Mouse (Mus musculus): ENCODE results near the gene Klk10. TPM values are rescaled to one million over a fixed set of nuclear protein-coding genes. Genes with fewer than 3 reads are reported as not detected.

The Klk10 gene
- polyA plus RNA-seq, 1 experiment = not detected

DNA sequence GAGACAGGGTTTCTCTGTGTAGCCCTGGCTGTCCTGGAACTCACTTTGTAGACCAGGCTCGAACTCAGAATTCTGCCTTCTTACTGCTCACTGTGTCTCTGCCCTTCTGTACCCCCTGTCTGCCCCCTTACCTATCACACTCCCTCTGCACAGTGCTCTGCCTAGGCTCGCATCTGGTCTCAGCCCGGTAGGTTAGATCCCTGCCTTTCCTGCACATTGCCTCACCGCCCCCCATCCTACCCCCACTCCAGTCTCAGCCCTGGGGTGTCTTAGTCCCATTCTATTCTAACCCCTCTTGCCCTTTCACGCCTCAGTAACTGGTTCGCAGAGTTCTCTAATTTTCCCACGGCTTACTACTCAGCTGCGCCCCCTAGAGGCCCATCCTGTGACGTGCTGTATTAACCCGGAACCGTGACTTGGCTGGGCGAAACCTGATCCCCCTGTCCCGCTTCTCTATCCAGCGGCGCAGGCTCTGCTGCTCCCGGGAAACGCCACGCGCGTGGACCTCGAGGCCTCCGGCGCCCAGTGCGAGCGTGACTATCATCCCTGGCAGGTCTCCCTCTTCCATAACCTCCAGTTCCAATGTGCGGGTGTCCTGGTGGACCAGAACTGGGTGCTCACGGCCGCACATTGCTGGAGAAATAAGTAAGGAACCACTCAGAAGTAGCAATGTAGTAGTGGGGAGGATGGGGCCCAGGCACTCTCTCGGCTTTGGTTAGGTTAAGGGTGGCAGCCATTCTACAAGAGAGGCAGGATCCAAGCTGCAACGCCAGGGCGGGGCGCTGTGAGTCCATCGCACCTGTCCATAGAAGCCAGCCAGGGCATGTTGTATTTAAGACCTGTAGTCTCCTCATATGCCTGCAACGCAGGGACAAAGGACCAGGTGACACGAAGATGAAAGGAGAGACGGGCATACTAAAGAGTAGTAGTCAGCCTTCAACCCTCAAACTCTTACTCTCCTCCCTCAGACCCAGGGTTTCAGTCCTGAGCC, 1.7 kb downstream of the Klk10 start:
- no peak for TF ChIP-seq GATA1 (IDR thresholded peaks at IDR 0.05; ENCODE audit: low read length)

DNA sequence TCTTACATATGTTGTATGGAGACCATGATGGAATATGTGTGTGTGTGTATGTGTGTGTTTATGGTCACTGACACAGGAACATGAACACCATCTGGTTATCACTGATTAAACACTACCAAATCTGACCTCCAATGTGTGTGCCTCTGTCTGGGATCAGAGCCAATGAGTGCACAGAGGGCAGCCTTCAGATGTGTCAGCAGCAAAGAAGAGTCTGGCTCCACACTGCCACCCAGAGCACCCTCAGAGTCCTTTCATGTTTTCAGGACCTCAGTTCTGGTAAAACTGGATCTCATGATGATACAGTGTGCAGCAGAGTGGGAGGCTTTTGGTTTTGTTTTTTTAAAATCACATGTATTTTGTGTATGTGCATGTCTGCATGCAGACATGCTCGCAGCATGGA, 4.5 kb downstream of the Klk10 start:
- no peak for TF ChIP-seq GATA1 (IDR thresholded peaks at IDR 0.05; ENCODE audit: low read length)

DNA sequence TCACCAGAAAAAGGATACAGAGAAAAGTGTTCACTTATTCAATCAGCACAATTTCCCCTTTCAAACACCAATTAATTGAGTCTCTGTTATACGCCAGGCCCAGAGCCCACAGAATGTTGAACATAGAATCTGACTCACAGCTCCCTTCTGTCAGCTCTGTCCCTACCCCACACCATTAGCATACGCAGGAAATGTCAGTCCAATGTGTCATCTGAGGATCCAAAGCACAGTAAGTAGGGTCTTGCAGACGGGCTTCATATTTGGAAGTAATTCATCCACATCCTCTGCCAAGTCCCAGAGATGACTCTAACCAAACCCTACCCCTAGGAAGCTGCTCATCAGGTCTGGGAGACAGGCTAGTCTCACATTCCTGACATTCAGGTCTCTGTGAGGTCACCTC, 7.3 kb downstream of the Klk10 start:
- no peak for TF ChIP-seq GATA1 (IDR thresholded peaks at IDR 0.05; ENCODE audit: low read length)

DNA sequence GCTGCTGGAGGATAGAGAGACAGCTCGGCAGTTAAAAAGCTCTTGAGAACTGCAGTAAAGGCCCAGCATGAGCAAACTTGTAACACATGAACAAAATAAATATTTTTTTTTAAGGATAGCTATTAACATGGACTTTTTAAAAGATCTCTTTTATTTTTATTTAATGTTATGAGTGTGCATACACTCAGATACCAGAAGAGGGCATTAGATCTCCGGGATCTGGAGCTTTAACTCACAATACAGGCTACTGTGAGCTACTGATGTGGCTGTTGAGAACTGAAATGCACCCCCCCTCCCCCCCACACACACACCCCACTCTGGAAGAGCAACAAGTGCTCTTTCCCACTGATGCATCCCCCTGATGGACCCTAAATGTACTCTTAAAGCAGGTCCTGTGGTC, 8.5 kb downstream of the Klk10 start:
- no peak for TF ChIP-seq GATA1 (IDR thresholded peaks at IDR 0.05; ENCODE audit: low read length)

DNA sequence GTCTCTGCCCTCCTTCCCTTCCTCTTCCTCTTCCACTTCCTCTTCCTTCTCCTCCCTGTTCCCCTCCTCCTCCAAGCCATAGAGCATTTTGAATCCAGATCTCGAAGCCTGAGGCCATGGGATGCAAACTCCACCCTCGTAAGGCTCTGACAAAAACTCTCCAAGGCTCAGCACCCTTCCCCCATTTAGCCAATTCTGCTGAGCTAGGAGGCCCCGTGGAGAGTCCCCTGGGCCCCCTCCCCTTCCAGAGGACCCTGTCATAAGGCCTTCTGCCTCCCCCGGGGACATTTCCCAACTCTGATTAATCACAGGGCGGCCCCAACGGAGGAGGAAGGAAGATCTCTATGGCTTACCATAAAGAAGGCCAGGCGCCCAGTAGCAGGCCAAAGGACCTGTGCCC, 10.8 kb downstream of the Klk10 start, which contains the start of gene Klk9:
Klk9 (plus strand) TSS at position 301 of the 400 bp plus-strand sequence.
- no peak for TF ChIP-seq GATA1 (IDR thresholded peaks at IDR 0.05; ENCODE audit: low read length)

DNA sequence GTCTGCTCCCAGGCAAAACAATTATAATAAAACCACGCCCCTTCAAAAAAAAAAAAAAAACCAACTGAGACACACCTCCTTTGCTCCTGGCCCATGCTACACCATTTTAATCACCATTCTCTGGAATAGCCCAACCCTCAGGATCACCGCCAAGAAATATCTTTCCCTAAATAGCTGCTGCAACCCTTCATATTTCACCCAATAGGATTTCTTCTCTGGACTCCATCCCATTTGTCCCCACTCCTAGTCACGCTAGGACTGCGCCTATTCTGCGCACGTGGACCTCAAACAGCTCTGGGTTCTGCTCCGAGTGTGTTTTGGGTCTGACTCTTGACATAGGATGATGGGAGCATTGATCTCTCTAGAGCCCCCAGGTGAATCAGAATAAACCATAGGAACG, 15.5 kb downstream of the Klk10 start:
- TF ChIP-seq GATA1 (IDR thresholded peaks at IDR 0.05; ENCODE audit: low read length) = no peak

DNA sequence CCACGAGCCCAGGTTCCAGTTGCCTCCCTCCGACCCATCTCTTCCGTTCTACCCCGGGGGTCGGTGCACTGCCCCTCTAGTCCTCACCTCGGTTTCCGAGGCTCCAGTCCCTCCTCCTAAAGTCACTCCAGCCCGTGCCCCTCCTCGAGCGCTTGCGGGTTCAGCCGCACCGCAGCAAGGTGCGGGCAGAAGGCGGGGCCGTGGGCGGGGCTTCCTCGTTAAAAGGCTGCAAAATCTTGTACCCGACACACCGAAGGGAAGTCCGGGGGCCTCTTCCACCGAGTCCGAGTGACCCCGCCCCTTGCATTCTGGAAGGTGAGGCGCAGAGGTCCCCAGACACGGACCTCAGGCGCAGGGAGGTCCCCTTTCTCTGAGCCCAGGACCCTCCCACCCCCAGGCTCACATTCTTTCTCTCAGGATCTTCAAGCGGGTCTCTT, 16.5 kb downstream of the Klk10 start, which contains the start of gene Klk8:
Klk8 (plus strand) TSS at position 245 of the 437 bp plus-strand sequence.
- no peak for TF ChIP-seq GATA1 (IDR thresholded peaks at IDR 0.05; ENCODE audit: low read length)

DNA sequence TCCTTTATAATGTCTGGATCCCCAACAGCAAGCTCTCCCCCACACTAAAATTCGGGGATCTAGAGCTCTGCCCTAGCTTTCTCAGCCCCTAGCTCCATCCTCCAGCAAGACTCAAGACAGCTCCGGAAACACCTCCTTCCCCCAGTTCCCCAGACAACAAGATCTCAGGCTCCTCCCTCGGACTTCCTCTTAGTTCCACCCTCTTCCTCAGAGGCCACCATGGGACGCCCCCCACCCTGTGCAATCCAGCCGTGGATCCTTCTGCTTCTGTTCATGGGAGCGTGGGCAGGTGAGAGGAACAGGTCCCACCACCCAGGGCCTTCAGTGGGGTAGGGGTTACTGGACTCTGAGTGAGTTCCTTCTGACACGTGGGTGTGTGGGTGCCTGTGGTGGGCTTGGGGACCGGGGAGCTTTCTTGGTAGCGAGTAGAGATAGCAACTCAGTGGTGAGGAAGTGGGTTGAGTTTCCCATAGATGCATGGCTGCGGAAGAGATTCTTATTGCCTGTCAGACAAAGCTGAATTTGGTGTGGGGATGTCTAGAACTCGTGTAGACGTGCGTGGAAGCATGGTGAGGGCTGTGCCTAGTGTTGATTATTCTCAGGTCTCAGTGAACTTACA, 17.1 kb downstream of the Klk10 start:
- no peak for TF ChIP-seq GATA1 (IDR thresholded peaks at IDR 0.05; ENCODE audit: low read length)

DNA sequence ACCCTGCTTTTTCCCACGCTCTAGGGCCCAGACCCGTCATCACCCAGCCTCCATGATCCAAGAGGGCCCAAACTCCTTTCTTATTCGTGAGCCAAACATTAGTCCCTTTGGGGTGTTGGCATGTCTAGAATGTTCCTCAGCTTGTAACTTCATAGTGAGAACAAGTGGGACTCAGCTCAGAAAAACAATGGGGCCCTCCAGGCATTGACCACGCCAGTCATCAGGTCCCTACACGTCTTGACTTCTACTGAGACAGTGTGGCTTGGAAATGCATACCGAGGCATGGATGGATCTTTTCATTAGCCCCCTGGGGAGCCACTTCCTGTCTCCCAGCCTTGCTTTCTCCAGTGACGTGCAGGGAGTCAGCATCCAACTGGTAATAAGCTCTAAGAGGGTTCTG, 19.0 kb downstream of the Klk10 start:
- TF ChIP-seq GATA1 (IDR thresholded peaks at IDR 0.05; ENCODE audit: low read length) = no peak

DNA sequence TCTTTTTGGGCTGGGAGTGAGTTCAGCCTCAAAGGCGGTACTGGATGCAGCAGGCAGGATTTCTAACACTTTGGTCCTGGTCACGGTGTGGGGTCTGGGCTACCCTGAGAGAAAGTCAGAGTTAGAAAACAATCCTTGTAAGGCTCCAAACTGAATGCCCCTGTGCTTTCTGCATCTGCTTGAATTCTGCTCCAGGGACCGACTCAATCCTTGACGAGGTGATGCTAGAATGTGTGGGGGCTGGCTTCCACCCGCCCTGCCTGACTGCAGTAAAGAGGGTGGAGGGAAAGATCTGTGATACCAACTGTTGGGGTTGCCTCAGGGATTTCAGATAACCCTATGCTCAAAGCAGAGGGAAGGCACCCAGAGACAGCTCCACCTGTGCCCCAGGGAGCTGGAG, 30.2 kb downstream of the Klk10 start, which contains the start of gene Klk7:
Klk7 (plus strand) TSS at position 301 of the 400 bp plus-strand sequence.
- no peak for TF ChIP-seq GATA1 (IDR thresholded peaks at IDR 0.05; ENCODE audit: low read length)

DNA sequence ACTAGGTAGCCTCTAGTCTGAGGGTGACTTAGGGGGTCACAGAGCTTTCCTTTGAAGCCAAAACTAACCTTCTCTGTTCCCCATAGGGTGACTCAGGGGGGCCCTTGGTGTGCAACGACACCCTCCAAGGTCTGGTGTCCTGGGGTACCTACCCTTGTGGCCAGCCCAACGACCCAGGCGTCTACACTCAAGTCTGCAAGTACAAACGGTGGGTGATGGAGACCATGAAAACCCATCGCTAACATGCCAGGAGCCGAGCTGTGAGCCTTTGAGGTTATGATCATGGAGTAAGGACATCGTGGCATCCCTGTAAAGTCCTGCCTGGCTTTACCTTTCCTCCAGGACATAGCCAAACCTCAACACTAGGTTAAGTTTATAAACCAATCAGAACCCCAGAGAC, 34.4 kb downstream of the Klk10 start:
- no peak for TF ChIP-seq GATA1 (IDR thresholded peaks at IDR 0.05; ENCODE audit: low read length)

DNA sequence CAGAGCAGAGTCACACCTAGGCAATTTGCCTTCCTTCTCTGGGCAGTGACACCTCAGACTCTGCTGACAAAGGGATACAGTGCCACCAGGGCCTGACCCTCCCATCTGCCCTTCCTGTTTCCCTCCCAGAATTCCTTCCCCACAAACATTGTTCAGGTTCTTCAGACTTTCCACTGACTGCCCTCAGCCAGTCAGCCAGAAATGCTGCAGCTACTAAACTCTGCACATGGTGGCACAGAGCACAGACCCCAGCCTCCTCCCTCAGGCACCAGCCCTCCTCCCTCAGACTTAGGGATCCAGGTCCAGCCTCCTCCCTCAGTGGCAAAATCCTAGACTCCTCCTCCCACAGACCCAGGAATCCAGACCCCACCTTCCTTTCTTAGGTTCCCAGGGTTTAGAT, 35.9 kb downstream of the Klk10 start:
- no peak for TF ChIP-seq GATA1 (IDR thresholded peaks at IDR 0.05; ENCODE audit: low read length)

DNA sequence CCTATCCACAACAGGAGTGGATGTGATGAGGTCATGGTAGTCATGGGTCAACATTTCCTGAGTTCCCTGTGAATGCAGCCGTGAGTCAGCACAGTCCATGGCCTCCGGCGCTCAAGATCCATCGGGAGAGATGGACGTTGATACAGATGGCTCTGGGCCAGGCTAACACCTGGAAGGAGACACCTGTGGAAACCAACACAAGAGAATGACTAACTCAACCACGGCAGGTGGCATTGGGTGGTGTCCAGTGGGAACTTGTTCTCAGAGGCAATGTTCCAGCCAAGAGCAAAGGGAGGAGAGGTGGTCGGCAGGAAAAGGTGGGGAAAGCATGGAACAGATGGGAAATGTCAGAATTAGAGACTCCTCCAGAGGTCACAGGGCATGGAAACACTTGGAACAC, 40.7 kb downstream of the Klk10 start:
- TF ChIP-seq GATA1 (IDR thresholded peaks at IDR 0.05; ENCODE audit: low read length) = no peak

DNA sequence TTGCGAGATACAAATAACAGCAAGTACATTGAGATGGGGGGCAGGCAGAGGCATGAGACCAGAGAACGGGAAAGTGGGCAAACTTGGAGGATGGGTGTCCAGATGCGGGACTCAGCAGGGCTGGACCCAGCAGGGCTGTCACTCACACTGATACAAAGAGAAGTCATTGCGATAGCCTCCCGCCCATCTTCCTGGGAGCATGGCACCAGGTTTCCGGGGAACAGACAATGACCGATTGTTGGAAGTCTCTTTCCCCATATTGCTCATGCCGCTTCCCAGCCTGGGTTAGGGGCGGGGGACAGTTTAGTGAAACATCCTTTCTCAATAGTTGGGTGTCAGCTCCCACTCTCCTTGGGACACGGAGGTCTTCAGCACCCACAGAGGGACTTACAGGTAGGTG, 43.4 kb downstream of the Klk10 start, which contains the start of gene Klk6:
Klk6 (plus strand) TSS at position 301 of the 400 bp plus-strand sequence.
- no peak for TF ChIP-seq GATA1 (IDR thresholded peaks at IDR 0.05; ENCODE audit: low read length)

DNA sequence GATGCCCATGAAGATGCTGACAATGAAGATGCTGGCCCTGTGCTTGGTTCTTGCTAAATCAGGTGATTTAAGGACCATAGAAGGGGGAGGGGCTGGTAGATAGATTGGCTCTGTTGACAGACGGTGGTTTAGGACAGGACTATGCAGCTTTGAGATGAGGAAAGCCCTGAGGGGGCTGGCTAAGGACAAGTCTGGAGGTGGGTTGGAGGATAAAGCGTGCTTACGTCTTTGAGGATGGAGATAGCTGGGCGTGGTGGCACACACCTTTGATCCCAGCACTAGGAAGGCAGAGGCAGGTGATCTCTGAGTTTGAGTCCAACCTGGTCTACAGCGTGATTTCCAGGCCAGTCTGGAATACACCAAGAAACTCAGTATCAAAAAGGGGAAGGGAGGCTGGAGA, 45.2 kb downstream of the Klk10 start:
- no peak for TF ChIP-seq GATA1 (IDR thresholded peaks at IDR 0.05; ENCODE audit: low read length)

DNA sequence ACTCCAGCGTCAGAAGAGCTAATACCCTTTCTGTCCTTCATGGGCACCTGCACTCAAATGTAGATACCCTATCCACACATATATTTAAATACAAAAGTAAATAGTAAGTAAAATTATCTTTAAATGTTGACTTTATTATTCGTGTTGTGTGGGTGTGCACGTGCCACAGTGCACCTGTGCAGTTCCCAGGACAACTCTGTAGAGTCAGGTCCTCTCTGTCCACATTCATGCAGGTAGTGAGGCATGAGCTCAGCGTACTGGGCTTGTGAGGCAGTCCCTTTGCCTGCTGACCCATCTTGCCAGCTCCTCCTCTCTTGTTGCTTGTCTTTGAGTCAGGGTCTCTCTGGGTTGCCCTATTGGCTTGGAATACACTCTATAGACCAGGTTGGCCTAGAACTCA, 46.9 kb downstream of the Klk10 start:
- no peak for TF ChIP-seq GATA1 (IDR thresholded peaks at IDR 0.05; ENCODE audit: low read length)

Data from G1E-ER4 (cell line).